ENCODE assay signal across 12 mouse cellular contexts in the genomic region with DNA sequence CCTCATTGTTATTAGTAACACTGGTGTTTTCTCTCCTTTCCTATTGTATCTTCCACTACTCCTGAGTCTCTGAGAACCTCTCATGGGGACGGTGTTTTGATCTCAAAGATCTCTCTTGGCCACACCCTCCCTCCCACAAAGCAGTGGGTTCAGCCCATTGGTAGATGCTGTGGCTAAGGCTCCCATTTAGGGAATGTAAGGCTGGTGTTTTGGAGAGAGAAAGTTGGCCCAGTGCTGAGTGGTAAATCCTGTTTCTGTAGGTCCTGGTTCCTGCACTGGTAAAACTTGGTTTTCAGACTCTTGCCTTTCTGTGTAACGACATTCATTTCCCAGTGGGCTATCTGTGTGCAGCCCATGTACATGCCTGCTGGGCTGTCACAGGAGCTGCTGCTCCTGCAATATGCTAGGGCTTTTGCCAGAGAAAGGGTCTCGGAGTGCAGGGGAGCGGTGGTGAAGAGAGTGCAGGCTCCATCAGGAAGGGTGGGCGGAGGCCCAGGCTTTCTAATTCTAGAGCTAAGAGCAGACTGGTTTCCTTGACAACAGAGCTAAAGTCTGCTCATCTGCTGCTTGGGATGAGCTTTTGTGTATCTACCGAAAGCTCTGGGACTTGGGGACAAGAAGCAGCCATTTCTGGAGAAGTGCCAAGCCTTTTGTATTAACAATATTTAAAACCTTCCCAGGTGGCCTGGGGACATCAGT. TPM values are rescaled to one million over a fixed set of nuclear protein-coding genes. Genes with fewer than 3 reads are reported as not detected.
DNase-seq lines count a peak whose midpoint lies in the region; ATAC-seq and TF ChIP-seq lines count a peak whose summit lies in the region.
"Had no signal": no experiment of that assay in that cellular context is flagged by ENCODE, and none has a peak within 500 bp of the region (broad histone marks: within the 10 kb centered on the region; RNA-seq: fewer than 3 reads in every experiment).

No protein-coding gene starts in this region.

- peak overlapping the region; percentile 32 for H3K9ac ChIP-seq in forebrain, embryonic 14.5 days (ENCODE audit: low read length)
- 0 out of 2 replicates have a peak overlapping the region, but pooled peaks have one; percentile 2 for H3K9ac ChIP-seq in midbrain, embryonic 14.5 days (replicated peaks; ENCODE audit: low read length)
- H3K9ac ChIP-seq: kidney, embryonic 15.5 days had no signal

- ATAC-seq in forebrain, embryonic 14.5 days, result peak; percentile 82
- peak; percentile 53 for ATAC-seq in midbrain, embryonic 14.5 days (ENCODE audit: low FRiP score, low TSS enrichment)

- H3K9me3 ChIP-seq in forebrain, embryonic 14.5 days (replicated peaks; ENCODE audit: control insufficient read depth, low read length), result no peaks in the 10 kb centered on the region
- no peaks in the 10 kb centered on the region for H3K9me3 ChIP-seq in midbrain, embryonic 14.5 days (ENCODE audit: control insufficient read depth, low read length)
- H3K9me3 ChIP-seq: kidney, embryonic 15.5 days had no signal

- peak overlapping the region; percentile 27; the same call in 1 of the 2 replicates for H3K4me2 ChIP-seq in forebrain, embryonic 14.5 days (ENCODE audit: low read length)
- peak overlapping the region; percentile 20; the same call in 1 of the 2 replicates for H3K4me2 ChIP-seq in midbrain, embryonic 14.5 days (ENCODE audit: low read length)
- H3K4me2 ChIP-seq: kidney, embryonic 15.5 days had no signal

- 20% methylated on average over 6 of the region's 6 CpGs for WGBS in forebrain, embryonic 14.5 days
- WGBS in midbrain, embryonic 14.5 days, result 3% methylated on average over 6 of the region's 6 CpGs

- TF ChIP-seq CTCF in brain, embryonic 14.5 days (IDR thresholded peaks at IDR 0.05; ENCODE audit: borderline replicate concordance, extremely low read depth, insufficient read depth, insufficient read length), result no peak

- H3K27me3 ChIP-seq in forebrain, embryonic 14.5 days (replicated peaks; ENCODE audit: control insufficient read depth, insufficient read depth, low read length), result no peaks in the 10 kb centered on the region
- H3K27me3 ChIP-seq in midbrain, embryonic 14.5 days (ENCODE audit: control insufficient read depth, insufficient read depth, low read length), result no peaks in the 10 kb centered on the region
- H3K27me3 ChIP-seq: kidney, embryonic 15.5 days had no signal

- TF ChIP-seq POLR2A in brain, embryonic 14.5 days (IDR thresholded peaks at IDR 0.05; ENCODE audit: borderline replicate concordance, extremely low read depth, insufficient read depth, insufficient read length, poor library complexity, severe bottlenecking), result no peak

- H3K36me3 ChIP-seq in forebrain, embryonic 14.5 days (ENCODE audit: control insufficient read depth, insufficient read depth, low read length), result no peaks in the 10 kb centered on the region
- H3K36me3 ChIP-seq in midbrain, embryonic 14.5 days (ENCODE audit: control insufficient read depth, insufficient read depth, low read length), result no peaks in the 10 kb centered on the region
- H3K36me3 ChIP-seq: kidney, embryonic 15.5 days had no signal

- DNase-seq in brain, embryonic 14.5 days (ENCODE audit: low read depth), result peak; percentile 94
- DNase-seq in forebrain, embryonic 14.5 days (ENCODE audit: low spot score), result peak; percentile 94
- DNase-seq in layer of hippocampus, adult 8-10 months (ENCODE audit: low spot score in 2 of 2), result peak; percentile 83 to 89
- peak; percentile 90 for DNase-seq in midbrain, embryonic 14.5 days
- no peak for DNase-seq in gastrocnemius, postnatal 14 days
- DNase-seq in adrenal gland, postnatal 36 days, result no peak
- no peak for DNase-seq in gastrocnemius, postnatal 10 days
- DNase-seq in heart, postnatal 4 days, result no peak
- DNase-seq: adrenal gland, postnatal 10 days had no signal

- peak overlapping the region; percentile 94 for H3K27ac ChIP-seq in forebrain, embryonic 14.5 days (ENCODE audit: low read depth, low read length)
- H3K27ac ChIP-seq in midbrain, embryonic 14.5 days (replicated peaks; ENCODE audit: low read depth, low read length), result peak overlapping the region; percentile 89
- H3K27ac ChIP-seq: kidney, embryonic 15.5 days; stomach, postnatal 0 days had no signal

- peaks cover 74% of the 10 kb centered on the region for H3K4me1 ChIP-seq in forebrain, embryonic 14.5 days (ENCODE audit: control insufficient read depth, insufficient read depth, low read length)
- peaks cover 83% of the 10 kb centered on the region for H3K4me1 ChIP-seq in midbrain, embryonic 14.5 days (ENCODE audit: control insufficient read depth, insufficient read depth, low read length)
- H3K4me1 ChIP-seq: kidney, embryonic 15.5 days had no signal

- intact Hi-C loops in gastrocnemius, postnatal 14 days (cut with DNase I; ENCODE audit: low total_unique reads), result no loop called here

- no peak overlapping the region for H3K4me3 ChIP-seq in forebrain, embryonic 14.5 days (ENCODE audit: low read depth, low read length)
- H3K4me3 ChIP-seq in midbrain, embryonic 14.5 days (replicated peaks; ENCODE audit: low read depth, low read length), result no peak overlapping the region
- H3K4me3 ChIP-seq: kidney, embryonic 15.5 days had no signal

RNA-seq across cellular contexts. Expression of a gene that starts 36.0 kb away (rescaled TPM):
- polyA plus RNA-seq in brain, embryonic 14.5 days (2012; rRNA removed), result 181 and 191 TPM in 2 replicates
- polyA plus RNA-seq in forebrain, embryonic 14.5 days (2014; fragmentation: Nextera tagmentation; extraction: Ambion mirVana), result 108 and 134 TPM in 2 replicates
- 100 to 1,000 TPM; 231 to 268 (median 258) TPM for total RNA-seq in layer of hippocampus, adult 8-10 months (2022)
- 117 and 136 TPM in 2 replicates for polyA plus RNA-seq in midbrain, embryonic 14.5 days (2014; fragmentation: Nextera tagmentation; extraction: Ambion mirVana)
- total RNA-seq in gastrocnemius, postnatal 14 days (2021), result under 1 TPM; 0.31 to 0.33 TPM
- 1 to 10 TPM; 1.3 to 1.9 TPM for total RNA-seq in adrenal gland, postnatal 36 days (2021)
- total RNA-seq in gastrocnemius, postnatal 10 days (2021), result 1 to 10 TPM in 1 of 2 experiments, under 1 TPM in 1; 0.68 to 1.9 TPM
- 1 to 10 TPM; 2.3 to 3.3 TPM for total RNA-seq in heart, postnatal 4 days (2021)
- total RNA-seq: CH12.LX had no signal

RNA-seq across cellular contexts. Expression of a gene that starts 48.5 kb away (rescaled TPM):
- polyA plus RNA-seq in brain, embryonic 14.5 days (2012; rRNA removed), result 0.15 TPM in 1 of 2 replicates, not detected in the other
- polyA plus RNA-seq in forebrain, embryonic 14.5 days (2014; fragmentation: Nextera tagmentation; extraction: Ambion mirVana), result not detected in 2 replicates
- total RNA-seq in layer of hippocampus, adult 8-10 months (2022), result not detected
- not detected in 2 replicates for polyA plus RNA-seq in midbrain, embryonic 14.5 days (2014; fragmentation: Nextera tagmentation; extraction: Ambion mirVana)
- not detected for total RNA-seq in gastrocnemius, postnatal 14 days (2021)
- total RNA-seq in adrenal gland, postnatal 36 days (2021), result not detected
- not detected for total RNA-seq in gastrocnemius, postnatal 10 days (2021)
- total RNA-seq in heart, postnatal 4 days (2021), result not detected
- total RNA-seq: adrenal gland, postnatal 10 days; CH12.LX had no signal
- polyA plus RNA-seq: kidney, embryonic 15.5 days; stomach, postnatal 0 days had no signal

Comparison
In these comparisons a context has a peak if more than half of its experiments do, and no peak if none do; other contexts are left out.
1. DNase-seq: peak in brain, embryonic 14.5 days (single experiment), forebrain, embryonic 14.5 days (single experiment), layer of hippocampus, adult 8-10 months (2 of 2) and midbrain, embryonic 14.5 days (single experiment); none in gastrocnemius, postnatal 14 days (single experiment), adrenal gland, postnatal 36 days (0 of 2), gastrocnemius, postnatal 10 days (single experiment) and heart, postnatal 4 days (single experiment).
2. RNA of a gene that starts 36.0 kb away (total RNA-seq): 231 to 268 TPM in layer of hippocampus, adult 8-10 months; 2.3 to 3.3 TPM in heart, postnatal 4 days, 1.3 to 1.9 TPM in adrenal gland, postnatal 36 days, 0.68 to 1.9 TPM in gastrocnemius, postnatal 10 days and 0.31 to 0.33 TPM in gastrocnemius, postnatal 14 days; every median in the first group is over 10 times any median in the second.